Mouse (Mus musculus) neural tube, embryonic 12.5 days (tissue): ENCODE measurements around the gene Dhrs11. TPM values are rescaled to one million over a fixed set of nuclear protein-coding genes. Genes with fewer than 3 reads are reported as not detected.

Experiments used
- ATAC-seq: fragments of 200-750 bp; cut with Nextera tagmentation; 2 replicates; pipeline ENCODE4 v1.8.0; 2017; ENCODE audit warnings: low read depth, mild to moderate bottlenecking, moderate TSS enrichment, moderate library complexity; ENCODE audit not compliant: low FRiP score
- H3K27ac ChIP-seq: fragments of 300-500 bp; sonication (generic); 2 replicates; pipeline ENCODE4 v1.5.1; 2016
- H3K27me3 ChIP-seq: fragments of 300-500 bp; sonication (generic); replicated peaks from 2 replicates; pipeline ENCODE4 v1.6.1; 2016; ENCODE audit warnings: mild to moderate bottlenecking
- H3K36me3 ChIP-seq: fragments of 300-500 bp; sonication (generic); 2 replicates; pipeline ENCODE4 v1.6.1; 2016; ENCODE audit warnings: mild to moderate bottlenecking
- H3K4me1 ChIP-seq: fragments of 300-500 bp; sonication (generic); 2 replicates; pipeline ENCODE4 v1.6.1; 2016
- H3K4me2 ChIP-seq: fragments of 300-500 bp; sonication (generic); replicated peaks from 2 replicates; pipeline ENCODE4 v1.6.1; 2016; ENCODE audit warnings: mild to moderate bottlenecking
- H3K4me3 ChIP-seq: fragments of 300-500 bp; sonication (generic); 2 replicates; pipeline ENCODE4 v1.5.1; 2016
- H3K9ac ChIP-seq: fragments of 300-500 bp; sonication (generic); 2 replicates; pipeline ENCODE4 v1.6.1; 2016; ENCODE audit warnings: mild to moderate bottlenecking
- H3K9me3 ChIP-seq: fragments of 300-500 bp; sonication (generic); 2 replicates; pipeline ENCODE4 v1.6.1; 2016; ENCODE audit warnings: mild to moderate bottlenecking
- WGBS: fragments of 180-500 bp; shearing (Covaris S2); methylation state at CpG from one replicate; pipeline ENCODE4 v1.1.7; 2016; 5-methylcytosine and 5-hydroxymethylcytosine counted together
- polyA plus RNA-seq: library from polyadenylated mRNA; unstranded; fragments of >200 nt; fragmentation: Nextera tagmentation; extraction: Ambion mirVana; gene quantifications from 2 replicates; pipeline ENCODE4 v1.2.1, GENCODE M21; 2016

Dhrs11 gene
- polyA plus RNA-seq, 1 experiment from 2014 or later, result 8.9 TPM

DNA sequence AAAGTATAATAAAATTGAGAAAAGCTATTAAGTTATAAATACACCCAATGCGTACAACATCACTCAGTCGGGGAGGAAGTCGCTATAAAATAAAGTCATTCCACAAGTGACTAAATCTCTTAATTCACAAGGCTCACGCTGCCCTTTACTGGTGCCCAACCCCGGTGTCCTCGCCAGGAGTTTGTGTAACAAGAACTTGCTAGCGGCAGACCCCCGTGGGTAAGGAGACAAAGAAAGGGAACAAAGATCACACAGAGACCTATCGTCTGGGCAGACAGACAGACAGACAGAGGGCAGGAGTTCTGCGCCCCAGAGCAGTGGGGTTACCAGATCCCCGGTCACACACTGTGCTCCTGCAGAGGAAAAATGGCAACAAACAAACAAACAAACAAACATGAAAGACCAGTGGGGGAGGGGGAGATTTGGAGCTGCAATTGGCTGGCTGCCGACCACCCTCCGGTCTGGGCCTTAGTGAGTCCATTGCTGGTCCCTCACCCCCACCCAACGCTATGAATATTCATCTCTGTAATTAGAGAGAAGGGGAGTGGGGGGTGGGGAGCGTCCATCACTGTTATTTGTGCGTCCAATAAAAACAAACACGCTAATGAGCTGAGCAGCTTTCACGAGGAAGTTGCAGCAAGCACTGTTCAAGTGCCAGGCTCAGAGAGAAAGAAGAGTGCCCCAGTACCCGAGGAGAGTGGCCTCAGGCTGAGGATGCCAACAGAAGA is 48.5 kb downstream of the Dhrs11 start:
- Histone ChIP-seq H3K4me1 (peaks cover 21% of the 10 kb centered on the region), H3K27ac (no peak overlapping the region), H3K36me3 (no peaks in the 10 kb centered on the region), H3K27me3 (peaks cover 14% of the 10 kb centered on the region; the same call in 1 of the 2 replicates), H3K9ac (no peak overlapping the region), H3K4me3 (no peak overlapping the region; the same call in 1 of the 2 replicates), H3K4me2 (peak overlapping the region; percentile 50), H3K9me3 (no peaks in the 10 kb centered on the region)
- peak; percentile 71 for ATAC-seq
- 3% methylated on average over 19 of the region's 19 CpGs for WGBS

DNA sequence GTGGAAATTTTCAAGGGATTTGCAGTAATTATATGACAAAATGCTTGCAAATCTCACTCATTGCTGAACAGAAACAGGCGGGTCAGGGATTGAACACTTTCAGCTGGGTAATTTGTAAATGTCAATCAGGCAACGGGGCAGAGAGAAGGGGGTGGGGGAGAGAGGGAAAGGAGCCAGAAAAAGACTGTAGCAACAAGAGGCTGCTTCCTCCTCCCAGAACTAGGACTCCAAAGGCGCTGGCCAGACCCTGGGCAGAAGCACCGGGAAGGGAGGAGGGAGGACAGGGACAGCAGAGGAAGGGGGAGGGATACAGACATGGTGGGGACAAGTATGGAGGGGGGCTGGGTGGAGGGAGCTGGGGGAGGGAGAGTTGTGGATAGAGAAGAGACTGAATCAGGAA is 53.2 kb downstream of the Dhrs11 start:
- H3K27ac ChIP-seq, result no peak overlapping the region
- H3K4me1 ChIP-seq, result peaks cover 31% of the 10 kb centered on the region
- no peak overlapping the region for H3K4me3 ChIP-seq
- no peak overlapping the region for H3K9ac ChIP-seq
- H3K4me2 ChIP-seq, result no peak overlapping the region
- 2% methylated on average over 4 of the region's 4 CpGs for WGBS
- H3K36me3 ChIP-seq, result no peaks in the 10 kb centered on the region
- no peak for ATAC-seq
- H3K27me3 ChIP-seq, result peaks cover 14% of the 10 kb centered on the region; the same call in 1 of the 2 replicates
- H3K9me3 ChIP-seq, result no peaks in the 10 kb centered on the region

DNA sequence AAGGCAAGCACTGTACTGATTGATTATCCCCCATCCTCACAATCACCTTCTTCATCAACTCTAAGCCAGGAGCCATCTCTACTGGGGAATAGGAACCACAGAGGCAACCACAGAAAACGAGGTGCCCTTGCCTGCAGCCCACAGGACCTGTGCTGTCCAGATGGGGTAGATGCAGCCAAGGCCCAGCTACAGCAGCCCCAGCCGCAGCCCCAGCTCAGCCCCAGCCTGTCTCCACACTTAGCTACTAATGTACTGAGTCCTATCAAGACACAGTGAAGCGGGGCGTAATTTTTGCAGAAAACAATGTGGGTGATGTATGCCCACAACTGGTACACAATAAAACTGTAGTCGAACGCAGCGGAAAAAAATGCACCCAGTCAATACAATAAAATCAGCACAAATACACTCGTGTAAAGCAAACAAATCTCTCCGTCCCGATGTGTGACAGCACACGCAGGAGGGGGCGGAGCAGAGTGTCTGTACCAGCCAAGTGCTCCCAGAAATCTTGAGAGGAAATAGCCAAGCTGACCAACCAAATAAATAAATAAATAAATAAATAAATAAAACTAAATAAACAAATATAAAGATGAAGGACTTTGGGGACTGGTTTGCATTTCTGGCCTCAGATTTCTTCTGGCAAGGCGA is 53.8 kb downstream of the Dhrs11 start:
- no peaks in the 10 kb centered on the region for H3K9me3 ChIP-seq
- no peak; the same call in 1 of the 2 replicates for ATAC-seq
- no peak overlapping the region for H3K9ac ChIP-seq
- H3K27me3 ChIP-seq, result peaks cover 10% of the 10 kb centered on the region; the same call in 1 of the 2 replicates
- peak overlapping the region; percentile 17; the same call in 1 of the 2 replicates for H3K27ac ChIP-seq
- no peaks in the 10 kb centered on the region for H3K36me3 ChIP-seq
- no peak overlapping the region for H3K4me3 ChIP-seq
- no peak overlapping the region for H3K4me2 ChIP-seq
- H3K4me1 ChIP-seq, result peaks cover 28% of the 10 kb centered on the region
- WGBS, result 43% methylated on average over 13 of the region's 13 CpGs

Other genes with a start within 250 kb of the Dhrs11 start
- gene Mrm1, start 9.5 kb downstream of the Dhrs11 start, polyA plus RNA-seq, result 8.9 and 10.5 TPM in 2 replicates
- 80.0 and 93.3 TPM in 2 replicates for gene Ggnbp2, start 41.8 kb upstream of the Dhrs11 start, polyA plus RNA-seq
- gene Myo19, start 51.2 kb upstream of the Dhrs11 start, polyA plus RNA-seq, result 8.2 and 8.8 TPM in 2 replicates
- gene Pigw, start 51.3 kb upstream of the Dhrs11 start, polyA plus RNA-seq, result 1.9 and 2.8 TPM in 2 replicates
- 61.4 and 63.5 TPM in 2 replicates for gene Znhit3, start 87.4 kb upstream of the Dhrs11 start, polyA plus RNA-seq
- gene Car4, start 128.8 kb upstream of the Dhrs11 start, polyA plus RNA-seq, result 4.8 and 5.7 TPM in 2 replicates